Mouse (Mus musculus): ENCODE measurements around the gene Baz1b. TPM values are rescaled to one million over a fixed set of nuclear protein-coding genes. Genes with fewer than 3 reads are reported as not detected.

The Baz1b gene
- polyA plus RNA-seq, 1 experiment = 86.6 TPM

DNA sequence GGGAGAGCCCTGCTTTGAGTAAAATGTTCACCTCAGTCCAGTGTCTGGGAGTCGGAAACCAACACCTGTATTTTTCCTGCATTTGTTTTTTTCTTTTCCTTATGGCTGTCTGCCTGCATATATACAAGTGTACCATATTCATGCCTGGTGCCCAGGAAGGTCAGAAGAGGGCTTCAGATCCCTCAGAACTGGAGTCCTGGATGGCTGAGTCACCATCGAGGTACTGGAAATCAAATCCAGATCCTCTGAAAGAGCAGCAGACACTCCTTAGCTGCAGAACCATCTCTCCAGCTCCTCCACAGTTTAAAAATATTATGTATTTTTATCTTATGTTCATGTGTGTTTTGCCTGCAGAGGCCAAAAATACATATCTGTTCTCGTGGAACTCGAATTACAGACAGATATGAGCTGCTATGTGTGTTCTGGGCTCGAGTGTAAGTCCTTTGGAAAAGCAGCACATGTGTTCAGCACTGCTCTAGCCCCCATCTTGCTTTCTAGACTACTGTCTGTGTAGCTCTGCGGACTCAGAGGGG lies 15.3 kb upstream of the Baz1b start:
- H3K36me3 ChIP-seq (ENCODE audit: control insufficient read depth, insufficient read depth, low read length, poor library complexity, severe bottlenecking) = peaks cover 7% of the 10 kb centered on the region
- TF ChIP-seq CTCF (IDR thresholded peaks at IDR 0.05; ENCODE audit: low read depth, low read length) (no peak), EP300 (IDR thresholded peaks at IDR 0.05; ENCODE audit: insufficient read depth, low read depth, low read length) (no peak), POLR2A (IDR thresholded peaks at IDR 0.05; ENCODE audit: insufficient read depth, low read length) (no peak)
- H3K27me3 ChIP-seq (ENCODE audit: control insufficient read depth, insufficient read depth, low read length, poor library complexity, severe bottlenecking) = no peaks in the 10 kb centered on the region
- H3K27ac ChIP-seq (ENCODE audit: insufficient read depth, low read length) = no peak overlapping the region
- H3K9me3 ChIP-seq (replicated peaks; ENCODE audit: control insufficient read depth, insufficient read depth, low read length, poor library complexity, severe bottlenecking) = no peaks in the 10 kb centered on the region
- no peak overlapping the region for H3K4me3 ChIP-seq (ENCODE audit: low read depth, low read length)
- peaks cover 2% of the 10 kb centered on the region for H3K4me1 ChIP-seq (ENCODE audit: control insufficient read depth, insufficient read depth, low read length)
- H3K9ac ChIP-seq (ENCODE audit: low read depth, poor library complexity, severe bottlenecking) = no peak overlapping the region

DNA sequence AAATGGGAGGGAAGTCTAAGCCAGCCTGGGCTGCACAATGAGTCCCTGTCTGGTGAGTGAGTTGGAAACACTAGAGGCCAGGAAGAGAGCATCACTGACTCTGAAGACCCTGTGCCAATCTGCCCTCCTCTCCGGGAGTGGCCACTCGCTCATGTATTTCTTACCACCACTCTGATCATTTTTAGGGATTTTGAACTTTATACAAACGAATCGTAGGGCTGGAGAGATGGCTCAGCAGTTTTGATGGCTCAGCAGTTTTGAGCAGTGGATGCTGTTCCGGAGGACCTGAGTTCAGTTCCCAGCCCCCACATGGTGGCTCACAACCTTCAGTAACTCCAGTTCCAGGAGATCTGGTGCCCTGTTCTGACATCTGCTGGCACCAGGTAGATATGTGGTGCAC lies 14.1 kb upstream of the Baz1b start:
- H3K9me3 ChIP-seq (replicated peaks; ENCODE audit: control insufficient read depth, insufficient read depth, low read length, poor library complexity, severe bottlenecking) = no peaks in the 10 kb centered on the region
- H3K9ac ChIP-seq (ENCODE audit: low read depth, poor library complexity, severe bottlenecking) = no peak overlapping the region
- peaks cover 7% of the 10 kb centered on the region for H3K36me3 ChIP-seq (ENCODE audit: control insufficient read depth, insufficient read depth, low read length, poor library complexity, severe bottlenecking)
- no peak overlapping the region for H3K27ac ChIP-seq (ENCODE audit: insufficient read depth, low read length)
- TF ChIP-seq EP300 (IDR thresholded peaks at IDR 0.05; ENCODE audit: insufficient read depth, low read depth, low read length) = no peak
- H3K27me3 ChIP-seq (ENCODE audit: control insufficient read depth, insufficient read depth, low read length, poor library complexity, severe bottlenecking) = no peaks in the 10 kb centered on the region
- H3K4me3 ChIP-seq (ENCODE audit: low read depth, low read length) = no peak overlapping the region
- H3K4me1 ChIP-seq (ENCODE audit: control insufficient read depth, insufficient read depth, low read length) = peaks cover 2% of the 10 kb centered on the region

- Histone ChIP-seq H3K9me3 (replicated peaks; ENCODE audit: control insufficient read depth, insufficient read depth, low read length, poor library complexity, severe bottlenecking) (no peaks in the 10 kb centered on the region), H3K4me3 (ENCODE audit: low read depth, low read length) (no peak overlapping the region), H3K9ac (ENCODE audit: low read depth, poor library complexity, severe bottlenecking) (no peak overlapping the region), H3K4me1 (ENCODE audit: control insufficient read depth, insufficient read depth, low read length) (peaks cover 3% of the 10 kb centered on the region), H3K27me3 (ENCODE audit: control insufficient read depth, insufficient read depth, low read length, poor library complexity, severe bottlenecking) (no peaks in the 10 kb centered on the region), H3K36me3 (ENCODE audit: control insufficient read depth, insufficient read depth, low read length, poor library complexity, severe bottlenecking) (peaks cover 7% of the 10 kb centered on the region), H3K27ac (ENCODE audit: insufficient read depth, low read length) (peak overlapping the region; percentile 35)
- peak; percentile 38 for TF ChIP-seq CTCF (IDR thresholded peaks at IDR 0.05; ENCODE audit: low read depth, low read length)
- TF ChIP-seq POLR2A (IDR thresholded peaks at IDR 0.05; ENCODE audit: insufficient read depth, low read length) = no peak
- no peak for TF ChIP-seq EP300 (IDR thresholded peaks at IDR 0.05; ENCODE audit: insufficient read depth, low read depth, low read length)
Observed at GRCm38 (mm10) chr5:135175086-135175485, 12.0 kb upstream of the Baz1b start.

GRCm38 (mm10) chr5:135178523-135178922 lies 8.5 kb upstream of the Baz1b start:
- Histone ChIP-seq H3K27ac (ENCODE audit: insufficient read depth, low read length) (no peak overlapping the region), H3K9me3 (replicated peaks; ENCODE audit: control insufficient read depth, insufficient read depth, low read length, poor library complexity, severe bottlenecking) (no peaks in the 10 kb centered on the region), H3K4me3 (ENCODE audit: low read depth, low read length) (no peak overlapping the region), H3K36me3 (ENCODE audit: control insufficient read depth, insufficient read depth, low read length, poor library complexity, severe bottlenecking) (peaks cover 3% of the 10 kb centered on the region), H3K4me1 (ENCODE audit: control insufficient read depth, insufficient read depth, low read length) (peaks cover 8% of the 10 kb centered on the region), H3K9ac (ENCODE audit: low read depth, poor library complexity, severe bottlenecking) (no peak overlapping the region), H3K27me3 (ENCODE audit: control insufficient read depth, insufficient read depth, low read length, poor library complexity, severe bottlenecking) (no peaks in the 10 kb centered on the region)
- no peak for TF ChIP-seq POLR2A (IDR thresholded peaks at IDR 0.05; ENCODE audit: insufficient read depth, low read length)
- TF ChIP-seq CTCF (IDR thresholded peaks at IDR 0.05; ENCODE audit: low read depth, low read length) = no peak
- no peak for TF ChIP-seq EP300 (IDR thresholded peaks at IDR 0.05; ENCODE audit: insufficient read depth, low read depth, low read length)

- Histone ChIP-seq H3K4me3 (ENCODE audit: low read depth, low read length) (no peak overlapping the region), H3K9me3 (replicated peaks; ENCODE audit: control insufficient read depth, insufficient read depth, low read length, poor library complexity, severe bottlenecking) (no peaks in the 10 kb centered on the region), H3K27me3 (ENCODE audit: control insufficient read depth, insufficient read depth, low read length, poor library complexity, severe bottlenecking) (no peaks in the 10 kb centered on the region), H3K27ac (ENCODE audit: insufficient read depth, low read length) (no peak overlapping the region), H3K9ac (ENCODE audit: low read depth, poor library complexity, severe bottlenecking) (no peak overlapping the region), H3K4me1 (ENCODE audit: control insufficient read depth, insufficient read depth, low read length) (peaks cover 8% of the 10 kb centered on the region), H3K36me3 (ENCODE audit: control insufficient read depth, insufficient read depth, low read length, poor library complexity, severe bottlenecking) (peaks cover 3% of the 10 kb centered on the region)
- TF ChIP-seq EP300 (IDR thresholded peaks at IDR 0.05; ENCODE audit: insufficient read depth, low read depth, low read length) = no peak
- no peak for TF ChIP-seq POLR2A (IDR thresholded peaks at IDR 0.05; ENCODE audit: insufficient read depth, low read length)
- TF ChIP-seq CTCF (IDR thresholded peaks at IDR 0.05; ENCODE audit: low read depth, low read length) = no peak
Observed at GRCm38 (mm10) chr5:135178996-135179395, 8.1 kb upstream of the Baz1b start.

DNA sequence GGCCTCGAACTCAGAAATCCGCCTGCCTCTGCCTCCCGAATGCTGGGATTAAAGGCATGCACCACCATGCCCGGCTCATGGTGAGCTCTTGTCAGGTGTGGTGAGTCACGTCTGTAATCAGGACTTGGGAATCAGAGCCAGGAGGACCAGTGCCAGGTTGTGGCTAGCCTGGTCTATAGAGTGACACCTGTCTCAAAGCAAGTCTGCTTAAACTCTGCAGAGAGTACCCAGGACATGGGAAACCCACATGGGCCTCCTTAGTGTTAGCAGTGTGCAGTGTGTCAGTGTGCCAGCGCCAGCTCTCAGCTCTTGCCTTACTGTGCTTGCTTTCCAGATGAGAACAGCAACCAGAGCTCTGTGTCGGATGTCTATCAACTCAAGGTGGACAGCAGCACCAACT lies 7.4 kb upstream of the Baz1b start:
- H3K9me3 ChIP-seq (replicated peaks; ENCODE audit: control insufficient read depth, insufficient read depth, low read length, poor library complexity, severe bottlenecking) = no peaks in the 10 kb centered on the region
- H3K4me1 ChIP-seq (ENCODE audit: control insufficient read depth, insufficient read depth, low read length) = peaks cover 8% of the 10 kb centered on the region
- TF ChIP-seq POLR2A (IDR thresholded peaks at IDR 0.05; ENCODE audit: insufficient read depth, low read length) = no peak
- no peak for TF ChIP-seq CTCF (IDR thresholded peaks at IDR 0.05; ENCODE audit: low read depth, low read length)
- no peak for TF ChIP-seq EP300 (IDR thresholded peaks at IDR 0.05; ENCODE audit: insufficient read depth, low read depth, low read length)
- H3K9ac ChIP-seq (ENCODE audit: low read depth, poor library complexity, severe bottlenecking) = no peak overlapping the region
- peaks cover 3% of the 10 kb centered on the region for H3K36me3 ChIP-seq (ENCODE audit: control insufficient read depth, insufficient read depth, low read length, poor library complexity, severe bottlenecking)
- H3K4me3 ChIP-seq (ENCODE audit: low read depth, low read length) = no peak overlapping the region
- H3K27me3 ChIP-seq (ENCODE audit: control insufficient read depth, insufficient read depth, low read length, poor library complexity, severe bottlenecking) = no peaks in the 10 kb centered on the region
- H3K27ac ChIP-seq (ENCODE audit: insufficient read depth, low read length) = no peak overlapping the region
